Mouse (Mus musculus) ovary, postnatal 36 days (tissue): ENCODE measurements at regions not wholly inside any gene's neighbourhood (a gene's known extent, or its start where the extent isn't known, plus 50 kb on each side); places are given as distances from the start of the nearest gene placed in this dataset.
A peak's percentile ranks its signal among the peaks of the same experiment; 100 is the strongest.

Experiments
- DNase-seq: peaks from one replicate; pipeline ENCODE4 v3.0.0; 2022; ENCODE audit warnings: low spot score, mixed read lengths

DNA sequence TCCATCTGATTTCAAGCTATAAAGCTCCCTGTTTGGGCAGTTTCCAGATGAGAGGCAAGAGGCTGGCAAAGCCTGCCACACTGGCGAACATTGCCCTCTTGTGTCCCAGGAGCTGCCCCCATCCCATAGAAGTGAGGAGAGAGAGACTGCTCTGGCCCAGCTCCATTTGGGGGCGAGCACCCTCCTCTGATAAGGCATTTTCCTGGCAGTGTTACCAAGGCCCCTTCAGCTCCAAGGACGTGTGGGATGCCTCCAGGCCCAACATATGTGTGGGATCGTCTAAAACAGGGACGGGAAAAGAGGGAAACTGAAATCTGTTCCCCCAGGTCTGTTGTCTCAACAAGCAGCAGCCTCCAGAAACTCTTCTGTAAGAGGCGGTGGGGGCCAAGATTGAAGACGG lies 88.0 kb upstream of the Csf3r start:
- DNase-seq = peak; percentile 57

DNA sequence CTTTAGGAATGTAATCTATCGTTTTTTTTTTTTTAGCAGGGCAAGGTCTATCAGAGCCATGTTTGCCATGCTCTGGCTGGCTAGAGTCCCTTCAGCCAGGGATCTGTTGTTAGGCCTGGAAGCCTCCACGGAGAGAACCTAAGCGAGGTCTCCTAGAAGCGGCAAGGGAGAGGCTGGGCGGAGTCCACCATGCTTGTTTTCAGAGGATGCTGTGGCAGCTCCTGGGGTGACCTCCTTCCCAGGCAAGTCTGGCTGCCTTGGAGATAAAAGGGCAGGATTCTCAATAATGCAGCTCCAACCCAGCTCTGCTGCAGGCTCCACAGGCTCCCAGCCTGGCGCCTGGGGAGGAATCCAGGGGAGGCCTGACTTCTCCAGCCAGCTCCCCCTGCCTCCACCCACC lies 86.2 kb upstream of the Csf3r start:
- DNase-seq = peak; percentile 41

DNA sequence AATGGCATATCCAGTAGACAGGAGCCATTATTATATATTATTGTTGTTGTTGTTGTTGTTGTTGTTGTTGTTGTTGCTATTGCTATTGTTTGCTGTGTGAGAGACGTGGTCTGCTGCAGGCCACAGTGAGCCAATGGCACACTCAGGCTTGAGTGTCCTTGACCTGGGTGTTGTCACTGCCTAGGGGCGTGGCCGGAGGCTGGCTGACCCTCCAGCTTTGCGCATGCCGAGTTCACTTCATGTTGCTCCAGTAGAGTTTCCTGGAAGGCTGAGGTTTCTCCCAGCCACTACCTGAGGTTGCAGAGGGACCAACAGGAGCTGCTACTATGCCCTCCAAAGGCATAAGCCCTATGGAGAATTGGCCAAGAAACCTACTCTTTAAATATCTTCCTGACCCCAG lies 83.1 kb upstream of the Csf3r start:
- no peak for DNase-seq

DNA sequence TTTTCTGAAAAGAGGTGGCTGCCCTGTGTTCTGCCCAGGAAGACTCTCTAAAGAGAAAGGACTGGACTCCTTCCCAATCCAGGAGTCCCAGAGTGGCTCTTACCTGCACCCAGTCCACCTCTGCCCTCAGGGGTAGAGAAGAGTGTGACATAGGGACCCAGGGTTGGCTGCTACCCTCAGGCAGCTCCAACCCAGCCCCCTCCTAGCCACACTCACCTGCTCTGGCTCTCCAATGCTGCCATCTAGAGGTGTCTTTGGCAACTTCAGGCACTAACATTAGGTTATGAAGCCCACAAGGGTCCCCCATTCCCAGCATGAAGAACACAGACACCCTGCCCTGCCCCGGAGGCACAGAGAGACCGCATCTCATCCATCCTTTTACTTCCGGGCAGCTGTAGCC lies 82.4 kb upstream of the Csf3r start:
- peak; percentile 40 for DNase-seq

DNA sequence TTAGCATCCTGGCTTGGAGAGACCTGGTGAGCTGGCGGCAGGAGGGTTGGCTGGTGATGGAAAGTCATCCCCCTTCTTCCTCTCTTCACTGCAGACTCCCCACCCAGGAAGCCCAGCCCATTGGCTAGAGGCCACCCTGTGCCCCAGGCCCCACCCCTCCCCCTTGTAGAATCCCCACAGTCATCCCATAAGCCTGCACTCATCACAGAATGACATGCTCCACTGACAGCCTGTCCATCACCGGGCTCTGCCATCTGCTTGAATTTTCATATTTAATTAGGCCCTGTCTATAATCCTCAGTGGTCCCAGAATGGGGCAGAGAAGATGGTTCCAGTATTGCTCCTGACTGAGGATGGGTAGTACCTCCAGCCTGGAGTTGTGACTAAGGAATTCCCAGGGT lies 79.3 kb upstream of the Csf3r start:
- DNase-seq = no peak

DNA sequence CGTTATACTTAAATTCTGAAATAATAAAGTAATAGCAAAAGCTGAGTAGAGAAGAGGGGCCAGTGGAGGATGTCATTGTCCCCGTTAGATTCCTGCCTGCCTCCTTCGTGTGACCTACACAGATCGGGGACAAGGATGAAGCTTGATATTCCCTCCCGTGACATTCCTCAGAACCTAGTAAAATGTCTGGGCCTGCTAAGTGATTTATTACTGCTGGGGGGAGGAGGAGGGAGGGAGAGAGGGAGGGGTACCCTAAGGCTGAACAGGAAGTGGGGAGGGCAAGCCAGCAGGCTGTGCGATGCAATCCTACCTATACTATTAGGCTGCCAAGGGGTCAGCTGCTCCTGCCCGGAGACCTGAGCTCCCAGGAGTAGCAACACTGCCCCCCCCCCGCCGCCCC lies 64.9 kb upstream of the Csf3r start:
- DNase-seq = no peak

DNA sequence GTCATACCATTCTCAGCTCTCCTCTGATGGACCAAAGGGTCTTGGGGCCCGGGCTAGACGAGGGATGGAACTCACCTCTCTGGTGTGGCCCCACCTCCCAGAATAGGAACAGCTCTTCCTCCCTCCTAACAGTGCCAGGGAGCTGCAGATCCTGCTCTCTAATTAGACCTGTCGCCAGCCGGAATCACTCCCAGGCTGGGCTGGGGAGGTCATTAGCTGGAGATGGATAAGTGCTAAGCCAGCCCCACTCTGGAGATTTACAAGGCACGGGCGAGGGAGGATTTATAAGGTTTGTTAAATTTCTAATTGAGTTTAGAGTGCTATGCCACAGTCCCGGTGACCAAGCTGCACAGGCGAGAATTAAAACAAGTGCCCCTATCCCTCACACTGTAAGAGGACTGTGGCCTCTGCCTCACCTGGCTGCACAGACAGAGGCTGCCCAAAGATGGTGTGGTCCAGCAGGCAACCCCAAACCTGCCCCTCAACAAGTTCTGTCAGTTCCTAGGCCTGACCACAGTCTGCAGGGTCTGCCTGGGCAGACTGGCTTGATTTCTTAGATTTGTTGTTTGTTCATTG lies 63.6 kb upstream of the Csf3r start:
- DNase-seq = no peak

DNA sequence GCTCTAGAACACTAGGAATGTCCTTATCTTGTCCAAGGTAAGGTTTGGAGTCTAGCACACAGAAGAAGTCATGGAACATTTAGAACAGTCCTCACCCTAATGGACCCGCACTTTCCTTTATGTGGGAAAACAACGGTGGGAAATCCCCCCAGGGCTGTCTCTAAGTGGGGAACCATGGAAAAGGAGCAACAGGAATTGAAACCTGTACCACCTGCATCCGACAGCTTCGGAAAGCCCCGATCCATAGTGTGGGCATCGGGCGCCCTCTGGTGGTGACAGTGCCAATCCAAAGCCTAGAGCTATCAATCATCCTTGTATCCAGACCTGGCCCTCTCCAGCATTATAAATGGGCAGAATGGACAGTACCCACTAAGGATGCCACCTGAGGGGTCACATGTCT lies 61.7 kb upstream of the Csf3r start:
- peak; percentile 77 for DNase-seq
